Mouse (Mus musculus) kidney, embryonic 14.5 days (tissue): ENCODE measurements around the gene Vps72. TPM values are rescaled to one million over a fixed set of nuclear protein-coding genes. Genes with fewer than 3 reads are reported as not detected.
"Not testable (repeated sequence)": the region's sequence is repeated elsewhere in the genome, so short reads cannot be mapped to it uniquely, and the experiment has no call there.

ENCODE experiments used
- ATAC-seq: fragments of 200-750 bp; cut with Nextera tagmentation; 2 replicates; pipeline ENCODE4 v1.8.0; 2017; ENCODE audit warnings: moderate number of reproducible peaks, mild to moderate bottlenecking, moderate TSS enrichment, moderate library complexity; ENCODE audit not compliant: low FRiP score, low TSS enrichment
- H3K27ac ChIP-seq: fragments of 300-500 bp; sonication (generic); 2 replicates; pipeline ENCODE4 v1.5.1; 2014; ENCODE audit warnings: low read depth, mild to moderate bottlenecking, low read length, moderate library complexity, mixed read lengths
- H3K27me3 ChIP-seq: fragments of 300-500 bp; sonication (generic); 2 replicates; pipeline ENCODE4 v1.6.1; 2014; ENCODE audit warnings: mild to moderate bottlenecking, low read length; ENCODE audit not compliant: control insufficient read depth, insufficient read depth
- H3K36me3 ChIP-seq: fragments of 300-500 bp; sonication (generic); 2 replicates; pipeline ENCODE4 v1.6.1; 2014; ENCODE audit warnings: low read length, mixed read lengths; ENCODE audit not compliant: control insufficient read depth, insufficient read depth
- H3K4me1 ChIP-seq: fragments of 300-500 bp; sonication (generic); 2 replicates; pipeline ENCODE4 v1.6.1; 2014; ENCODE audit warnings: low read length, mixed read lengths; ENCODE audit not compliant: control insufficient read depth, insufficient read depth
- H3K4me2 ChIP-seq: fragments of 300-500 bp; sonication (generic); replicated peaks from 2 replicates; pipeline ENCODE4 v1.6.1; 2014; ENCODE audit warnings: low read depth, mild to moderate bottlenecking, low read length
- H3K4me3 ChIP-seq: fragments of 300-500 bp; sonication (generic); 2 replicates; pipeline ENCODE4 v1.5.1; 2014; ENCODE audit warnings: mild to moderate bottlenecking, low read length
- H3K9ac ChIP-seq: fragments of 300-500 bp; sonication (generic); 2 replicates; pipeline ENCODE4 v1.6.1; 2014; ENCODE audit warnings: low read depth, mild to moderate bottlenecking, low read length, moderate library complexity
- H3K9me3 ChIP-seq: fragments of 300-500 bp; sonication (generic); 2 replicates; pipeline ENCODE4 v1.6.1; 2016; ENCODE audit warnings: low read length; ENCODE audit not compliant: control insufficient read depth
- WGBS: fragments of 180-500 bp; shearing (Covaris S2); extraction: QIAGEN DNeasy Blood & Tissue Kit; methylation state at CpG from one replicate; pipeline ENCODE4 v1.1.7; 2014; 5-methylcytosine and 5-hydroxymethylcytosine counted together
- polyA plus RNA-seq: library from polyadenylated mRNA; unstranded; fragments of >200 nt; fragmentation: Nextera tagmentation; extraction: Ambion mirVana; gene quantifications from 2 replicates; pipeline ENCODE4 v1.2.1, GENCODE M21; 2014

The Vps72 gene
- polyA plus RNA-seq, 1 experiment from 2014 or later: 182 TPM

- Histone ChIP-seq H3K4me3 (no peak overlapping the region), H3K27me3 (no peaks in the 10 kb centered on the region), H3K9me3 (no peaks in the 10 kb centered on the region), H3K27ac (no peak overlapping the region), H3K4me2 (no peak overlapping the region), H3K9ac (no peak overlapping the region), H3K36me3 (peaks cover 28% of the 10 kb centered on the region), H3K4me1 (peaks cover 13% of the 10 kb centered on the region)
- WGBS: 46% methylated on average over 5 of the region's 5 CpGs
- no peak for ATAC-seq
Observed at GRCm38 (mm10) chr3:95124972-95125371, 14.2 kb downstream of the Vps72 start.

GRCm38 (mm10) chr3:95129226-95129651 lies 18.4 kb downstream of the Vps72 start:
- peaks cover 4% of the 10 kb centered on the region; the same call in 1 of the 2 replicates for H3K36me3 ChIP-seq
- peaks cover 20% of the 10 kb centered on the region for H3K4me1 ChIP-seq
- WGBS: 11% methylated on average over 6 of the region's 6 CpGs
- H3K9ac ChIP-seq: peak overlapping the region; percentile 18; the same call in 1 of the 2 replicates
- H3K4me2 ChIP-seq: no peak overlapping the region; the same call in 1 of the 2 replicates
- peak overlapping the region; percentile 5; the same call in 1 of the 2 replicates for H3K27ac ChIP-seq
- H3K4me3 ChIP-seq: no peak overlapping the region
- peak; percentile 44 for ATAC-seq
- H3K27me3 ChIP-seq: no peaks in the 10 kb centered on the region
- H3K9me3 ChIP-seq: no peaks in the 10 kb centered on the region

- no peaks in the 10 kb centered on the region for H3K27me3 ChIP-seq
- H3K36me3 ChIP-seq: peaks cover 4% of the 10 kb centered on the region; the same call in 1 of the 2 replicates
- peaks cover 18% of the 10 kb centered on the region for H3K4me1 ChIP-seq
- no peak overlapping the region for H3K9ac ChIP-seq
- H3K4me2 ChIP-seq: no peak overlapping the region
- H3K27ac ChIP-seq: no peak overlapping the region
- WGBS: 48% methylated on average over 5 of the region's 5 CpGs
- ATAC-seq: no peak
- H3K4me3 ChIP-seq: no peak overlapping the region
- no peaks in the 10 kb centered on the region for H3K9me3 ChIP-seq
Observed at GRCm38 (mm10) chr3:95130081-95130480, 19.3 kb downstream of the Vps72 start.

DNA sequence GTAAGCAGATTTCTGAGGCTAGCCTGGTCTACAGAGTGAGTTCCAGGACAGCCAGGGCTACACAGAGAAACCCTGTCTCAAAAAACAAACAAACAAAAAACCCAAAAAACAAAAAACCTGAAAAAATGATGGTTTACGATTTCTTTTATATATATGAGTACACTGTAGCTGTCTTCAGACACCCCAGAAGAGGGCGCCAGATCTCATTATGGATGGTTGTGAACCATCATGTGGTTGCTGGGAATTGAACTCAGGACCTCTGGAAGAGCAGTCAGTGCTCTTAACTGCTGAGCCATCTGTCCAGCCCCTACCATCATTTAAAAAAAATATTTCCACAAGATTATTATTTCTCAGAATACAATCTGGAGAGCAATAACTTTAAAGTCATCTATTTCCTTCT lies 21.6 kb downstream of the Vps72 start:
- not testable (repeated sequence) for H3K4me2 ChIP-seq, H3K9me3 ChIP-seq, H3K27me3 ChIP-seq, ATAC-seq, H3K9ac ChIP-seq, H3K27ac ChIP-seq, H3K36me3 ChIP-seq, H3K4me3 ChIP-seq
- H3K4me1 ChIP-seq: peaks cover 23% of the 10 kb centered on the region
- WGBS: 89% methylated on average over 2 of the region's 2 CpGs

GRCm38 (mm10) chr3:95133176-95133575 lies 22.4 kb downstream of the Vps72 start:
- WGBS: 57% methylated on average over 11 of the region's 11 CpGs
- Histone ChIP-seq H3K9me3 (no peaks in the 10 kb centered on the region), H3K36me3 (peaks cover 4% of the 10 kb centered on the region; the same call in 1 of the 2 replicates), H3K9ac (peak overlapping the region; percentile 68), H3K4me1 (peaks cover 23% of the 10 kb centered on the region), H3K4me2 (peak overlapping the region; percentile 73), H3K27me3 (no peaks in the 10 kb centered on the region), H3K4me3 (peak overlapping the region; percentile 67), H3K27ac (peak overlapping the region; percentile 9; the same call in 1 of the 2 replicates)
- ATAC-seq: no peak

- Histone ChIP-seq H3K4me3 (peak within 1 kb of the TSS; percentile 67), H3K9me3 (no peaks in the 10 kb centered on the region), H3K9ac (peak within 1 kb of the TSS; percentile 68), H3K27ac (peak within 1 kb of the TSS; percentile 9; the same call in 1 of the 2 replicates), H3K4me1 (peaks cover 23% of the 10 kb centered on the region), H3K27me3 (no peaks in the 10 kb centered on the region), H3K4me2 (peak within 1 kb of the TSS; percentile 73), H3K36me3 (peaks cover 4% of the 10 kb centered on the region; the same call in 1 of the 2 replicates)
- under 1% methylated on average over 20 of the region's 20 CpGs for WGBS
- ATAC-seq: peak; percentile 84
Observed at GRCm38 (mm10) chr3:95133680-95134101, 22.9 kb downstream of the Vps72 start, which contains the start of the genes Scnm1 and Lysmd1. Scnm1 (minus strand) TSS chr3:95134011. Lysmd1 (plus strand) TSS chr3:95134088.

DNA sequence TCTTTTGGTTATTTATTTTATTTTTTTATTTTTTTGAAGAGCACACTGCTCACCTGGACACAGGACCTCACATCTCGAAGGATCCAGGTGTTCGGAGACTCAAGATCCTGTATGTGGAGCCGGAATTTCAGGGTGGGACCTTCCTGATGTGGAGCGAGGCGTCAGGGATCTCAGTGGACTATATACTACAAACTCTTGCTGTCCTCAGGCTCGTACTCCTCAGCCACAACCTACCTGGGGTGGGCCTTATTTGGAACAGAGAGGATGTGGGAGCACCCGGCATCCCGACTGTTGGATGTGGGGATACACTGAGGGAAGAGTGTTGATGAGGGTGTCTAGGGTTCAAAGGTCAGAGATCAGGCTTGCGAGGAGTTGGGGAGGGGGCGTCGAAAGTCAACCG lies 23.3 kb downstream of the Vps72 start:
- H3K4me3 ChIP-seq: peak overlapping the region; percentile 67
- not testable (repeated sequence) for H3K9me3 ChIP-seq, H3K27me3 ChIP-seq, H3K36me3 ChIP-seq, H3K9ac ChIP-seq, H3K4me2 ChIP-seq, H3K27ac ChIP-seq
- peaks cover 22% of the 10 kb centered on the region for H3K4me1 ChIP-seq
- no CpG with 5 or more reads among the region's 12 CpGs for WGBS
- ATAC-seq: peak; percentile 33

- Histone ChIP-seq H3K27me3 (no peaks in the 10 kb centered on the region), H3K9ac (peak overlapping the region; percentile 37; the same call in 1 of the 2 replicates), H3K27ac (no peak overlapping the region), H3K4me3 (peak overlapping the region; percentile 29), H3K36me3 (peaks cover 4% of the 10 kb centered on the region; the same call in 1 of the 2 replicates), H3K9me3 (no peaks in the 10 kb centered on the region), H3K4me1 (peaks cover 13% of the 10 kb centered on the region), H3K4me2 (peak overlapping the region; percentile 44)
- WGBS: 18% methylated on average over 6 of the region's 6 CpGs
- ATAC-seq: peak; percentile 58
Observed at GRCm38 (mm10) chr3:95135023-95135422, 24.2 kb downstream of the Vps72 start.

GRCm38 (mm10) chr3:95135433-95136052 lies 24.7 kb downstream of the Vps72 start:
- H3K4me2 ChIP-seq: peak overlapping the region; percentile 44
- no peak overlapping the region for H3K9ac ChIP-seq
- no peaks in the 10 kb centered on the region for H3K9me3 ChIP-seq
- no peaks in the 10 kb centered on the region for H3K27me3 ChIP-seq
- WGBS: 87% methylated on average over 7 of the region's 7 CpGs
- H3K36me3 ChIP-seq: no peaks in the 10 kb centered on the region; the same call in 1 of the 2 replicates
- peak; percentile 2; the same call in 1 of the 2 replicates for ATAC-seq
- H3K4me1 ChIP-seq: peaks cover 10% of the 10 kb centered on the region
- peak overlapping the region; percentile 29 for H3K4me3 ChIP-seq
- no peak overlapping the region for H3K27ac ChIP-seq
